Comparison of ENCODE assay signal across 22 mouse cellular contexts in genomic region chr14:37002852-37003251, GRCm38 (mm10). TPM values are rescaled to one million over a fixed set of nuclear protein-coding genes. Genes with fewer than 3 reads are reported as not detected.
"Had no signal": no experiment of that assay in that cellular context is flagged by ENCODE, and none has a peak within 500 bp of the region (broad histone marks: within the 10 kb centered on the region; RNA-seq: fewer than 3 reads in every experiment).

No protein-coding gene starts in this region.

- H3K9ac ChIP-seq: lung, embryonic 14.5 days; midbrain, embryonic 13.5 days; neural tube, embryonic 12.5 days; stomach, embryonic 15.5 days had no signal

- H3K27ac ChIP-seq: midbrain, embryonic 13.5 days; neural tube, embryonic 12.5 days; stomach, embryonic 15.5 days; stomach, postnatal 0 days had no signal

- H3K27me3 ChIP-seq: megakaryocyte, embryonic 14.5 days; midbrain, embryonic 13.5 days; neural tube, embryonic 12.5 days; stomach, embryonic 15.5 days had no signal

- H3K36me3 ChIP-seq: midbrain, embryonic 13.5 days; neural tube, embryonic 12.5 days; stomach, embryonic 15.5 days had no signal

- DNase-seq: lung, adult 18-20 months; lung, embryonic 14.5 days; lung, postnatal 10 days; lung, postnatal 4 days; right cerebral cortex, postnatal 14 days; thymus, adult 2 months; thymus, postnatal 25 days; thymus, postnatal 4 days had no signal

- H3K4me1 ChIP-seq: megakaryocyte, embryonic 14.5 days; neural tube, embryonic 12.5 days; stomach, embryonic 15.5 days had no signal

- H3K4me2 ChIP-seq: lung, embryonic 14.5 days; midbrain, embryonic 11.5 days; midbrain, embryonic 13.5 days; neural tube, embryonic 12.5 days; stomach, embryonic 15.5 days had no signal

- H3K4me3 ChIP-seq: megakaryocyte, embryonic 14.5 days; midbrain, embryonic 13.5 days; neural tube, embryonic 12.5 days; stomach, embryonic 15.5 days had no signal

- ATAC-seq: midbrain, embryonic 13.5 days; midbrain, embryonic 16.5 days had no signal

- H3K9me3 ChIP-seq: megakaryocyte, embryonic 14.5 days; midbrain, embryonic 13.5 days; neural tube, embryonic 12.5 days; stomach, embryonic 15.5 days had no signal

RNA-seq across cellular contexts. Expression of gene Rgr, which starts 45.9 kb away (rescaled TPM):
- total RNA-seq: monocyte, adult 5-6 weeks; neutrophil, adult 5-6 weeks had no signal
- polyA plus RNA-seq: liver, embryonic 16.5 days; lung, embryonic 14.5 days; lung, embryonic 16.5 days; midbrain, embryonic 11.5 days; midbrain, embryonic 13.5 days; midbrain, embryonic 16.5 days; neural tube, embryonic 12.5 days; neural tube, embryonic 14.5 days; stomach, embryonic 15.5 days; stomach, postnatal 0 days; testis, adult 2 months; urinary bladder, adult 2 months had no signal

RNA-seq across cellular contexts. Expression of gene Lrit1, which starts 51.8 kb away (rescaled TPM):
- total RNA-seq: monocyte, adult 5-6 weeks; neutrophil, adult 5-6 weeks had no signal
- polyA plus RNA-seq: liver, embryonic 16.5 days; lung, embryonic 14.5 days; lung, embryonic 16.5 days; midbrain, embryonic 11.5 days; midbrain, embryonic 13.5 days; midbrain, embryonic 16.5 days; neural tube, embryonic 12.5 days; neural tube, embryonic 14.5 days; stomach, embryonic 15.5 days; stomach, postnatal 0 days had no signal
